Mouse (Mus musculus) hindbrain, postnatal 0 days (tissue): ENCODE measurements around the gene Thsd7b. TPM values are rescaled to one million over a fixed set of nuclear protein-coding genes. Genes with fewer than 3 reads are reported as not detected.

ENCODE experiments used
- ATAC-seq: fragments of 200-750 bp; cut with Nextera tagmentation; 2 replicates; pipeline ENCODE4 v1.8.0; 2017; ENCODE audit warnings: mild to moderate bottlenecking, moderate TSS enrichment, moderate library complexity
- DNase-seq: peaks from one replicate; pipeline ENCODE4 v3.0.0-alpha.2; 2015; ENCODE audit warnings: low spot score
- H3K27ac ChIP-seq: fragments of 300-500 bp; sonication (generic); 2 replicates; pipeline ENCODE4 v1.5.1; 2014; ENCODE audit warnings: mild to moderate bottlenecking
- H3K27me3 ChIP-seq: fragments of 300-500 bp; sonication (generic); 2 replicates; pipeline ENCODE4 v1.6.1; 2014; ENCODE audit warnings: low read length, mixed read lengths; ENCODE audit not compliant: insufficient read depth
- H3K36me3 ChIP-seq: fragments of 300-500 bp; sonication (generic); 2 replicates; pipeline ENCODE4 v1.6.1; 2014; ENCODE audit warnings: low read length, mixed read lengths; ENCODE audit not compliant: insufficient read depth
- H3K4me1 ChIP-seq: fragments of 300-500 bp; sonication (generic); 2 replicates; pipeline ENCODE4 v1.6.1; 2014; ENCODE audit warnings: antibody characterized with exemption, low read length, mixed read lengths; ENCODE audit not compliant: insufficient read depth
- H3K4me2 ChIP-seq: fragments of 300-500 bp; sonication (generic); 2 replicates; pipeline ENCODE4 v1.6.1; 2014; ENCODE audit warnings: low read depth, mild to moderate bottlenecking, low read length, moderate library complexity, mixed read lengths
- H3K4me3 ChIP-seq: fragments of 300-500 bp; sonication (generic); 2 replicates; pipeline ENCODE4 v1.5.1; 2014; ENCODE audit warnings: low read length
- H3K9ac ChIP-seq: fragments of 300-500 bp; sonication (generic); replicated peaks from 2 replicates; pipeline ENCODE4 v1.6.1; 2014; ENCODE audit warnings: mild to moderate bottlenecking, low read length, moderate library complexity, mixed read lengths
- H3K9me3 ChIP-seq: fragments of 300-500 bp; sonication (generic); 2 replicates; pipeline ENCODE4 v1.6.1; 2016; ENCODE audit warnings: low read length, mixed read lengths
- CTCF ChIP-seq: IDR thresholded peaks from 2 replicates; pipeline ENCODE4 v1.5.1; 2016; ENCODE audit warnings: antibody characterized with exemption, control low read depth, low read depth
- WGBS: fragments of 180-500 bp; shearing (Covaris S2); extraction: QIAGEN DNeasy Blood & Tissue Kit; methylation state at CpG from one replicate; pipeline ENCODE4 v1.1.7; 2014; 5-methylcytosine and 5-hydroxymethylcytosine counted together
- polyA plus RNA-seq: library from polyadenylated mRNA; unstranded; fragments of >200 nt; fragmentation: Nextera tagmentation; extraction: Ambion mirVana; gene quantifications from 2 replicates; pipeline ENCODE4 v1.2.1, GENCODE M21; 2015
- total RNA-seq: library from RNA; depleted of rRNA; stranded (reverse); fragments of >200 nt; gene quantifications from 2 replicates; pipeline ENCODE4 v1.2.3, GENCODE M21; 2014

Thsd7b gene
- total and polyA plus RNA-seq, 2 experiments from 2014 or later = 9.5 to 19.7 TPM

GRCm38 (mm10) chr1:129843416-129843815 is 570.3 kb downstream of the Thsd7b start:
- no peaks in the 10 kb centered on the region for H3K4me1 ChIP-seq
- no peak overlapping the region for H3K4me3 ChIP-seq
- no peaks in the 10 kb centered on the region for H3K9me3 ChIP-seq
- ATAC-seq = no peak
- 51% methylated on average over 2 of the region's 2 CpGs for WGBS
- H3K27me3 ChIP-seq = no peaks in the 10 kb centered on the region
- H3K4me2 ChIP-seq = no peak overlapping the region
- H3K36me3 ChIP-seq = no peaks in the 10 kb centered on the region
- DNase-seq = peak; percentile 48
- no peak overlapping the region for H3K27ac ChIP-seq
- no peak overlapping the region for H3K9ac ChIP-seq
- peak; percentile 58 for TF ChIP-seq CTCF

GRCm38 (mm10) chr1:129850007-129850564 is 577.0 kb downstream of the Thsd7b start:
- ATAC-seq (no peak), DNase-seq (no peak)
- H3K27me3 ChIP-seq = no peaks in the 10 kb centered on the region
- TF ChIP-seq CTCF = no peak
- H3K4me3 ChIP-seq = no peak overlapping the region
- 50% methylated on average over 5 of the region's 5 CpGs for WGBS
- H3K9me3 ChIP-seq = no peaks in the 10 kb centered on the region
- H3K4me1 ChIP-seq = no peaks in the 10 kb centered on the region
- no peak overlapping the region for H3K9ac ChIP-seq
- no peak overlapping the region for H3K4me2 ChIP-seq
- no peaks in the 10 kb centered on the region for H3K36me3 ChIP-seq
- no peak overlapping the region for H3K27ac ChIP-seq

- Histone ChIP-seq H3K36me3 (no peaks in the 10 kb centered on the region), H3K4me3 (no peak overlapping the region), H3K27ac (no peak overlapping the region), H3K4me1 (no peaks in the 10 kb centered on the region), H3K27me3 (no peaks in the 10 kb centered on the region), H3K9ac (no peak overlapping the region), H3K4me2 (no peak overlapping the region), H3K9me3 (no peaks in the 10 kb centered on the region)
- ATAC-seq (no peak), DNase-seq (peak; percentile 20)
- no peak for TF ChIP-seq CTCF
- 64% methylated on average over 6 of the region's 6 CpGs for WGBS
Measured at GRCm38 (mm10) chr1:129867714-129868113, 594.6 kb downstream of the Thsd7b start.

GRCm38 (mm10) chr1:129874355-129874754 is 601.3 kb downstream of the Thsd7b start:
- no peak for TF ChIP-seq CTCF
- ATAC-seq (no peak), DNase-seq (no peak)
- WGBS = 67% methylated on average over 4 of the region's 4 CpGs
- Histone ChIP-seq H3K4me2 (no peak overlapping the region), H3K4me3 (no peak overlapping the region), H3K9ac (no peak overlapping the region), H3K27ac (no peak overlapping the region), H3K36me3 (no peaks in the 10 kb centered on the region), H3K27me3 (no peaks in the 10 kb centered on the region), H3K4me1 (no peaks in the 10 kb centered on the region), H3K9me3 (no peaks in the 10 kb centered on the region)

- Histone ChIP-seq H3K36me3 (no peaks in the 10 kb centered on the region), H3K4me2 (no peak overlapping the region), H3K4me3 (no peak overlapping the region), H3K27me3 (no peaks in the 10 kb centered on the region), H3K9me3 (no peaks in the 10 kb centered on the region), H3K27ac (no peak overlapping the region), H3K9ac (no peak overlapping the region), H3K4me1 (no peaks in the 10 kb centered on the region)
- DNase-seq (peak; percentile 23), ATAC-seq (no peak)
- TF ChIP-seq CTCF = no peak
- WGBS = 42% methylated on average over 1 of the region's 1 CpGs
Measured at GRCm38 (mm10) chr1:129887861-129888260, 614.8 kb downstream of the Thsd7b start.

GRCm38 (mm10) chr1:129898121-129898520 is 625.0 kb downstream of the Thsd7b start:
- Histone ChIP-seq H3K4me1 (no peaks in the 10 kb centered on the region), H3K4me2 (no peak overlapping the region), H3K9ac (no peak overlapping the region), H3K27ac (no peak overlapping the region), H3K27me3 (no peaks in the 10 kb centered on the region), H3K9me3 (no peaks in the 10 kb centered on the region), H3K36me3 (no peaks in the 10 kb centered on the region), H3K4me3 (no peak overlapping the region)
- TF ChIP-seq CTCF = no peak
- ATAC-seq (no peak), DNase-seq (no peak)
- 72% methylated on average over 5 of the region's 5 CpGs for WGBS

GRCm38 (mm10) chr1:129915484-129915883 is 642.4 kb downstream of the Thsd7b start:
- H3K4me1 ChIP-seq = no peaks in the 10 kb centered on the region
- H3K9me3 ChIP-seq = no peaks in the 10 kb centered on the region
- H3K4me2 ChIP-seq = no peak overlapping the region
- ATAC-seq (no peak), DNase-seq (no peak)
- H3K4me3 ChIP-seq = no peak overlapping the region
- H3K36me3 ChIP-seq = no peaks in the 10 kb centered on the region
- no peak overlapping the region for H3K27ac ChIP-seq
- H3K9ac ChIP-seq = no peak overlapping the region
- H3K27me3 ChIP-seq = no peaks in the 10 kb centered on the region
- 40% methylated on average over 4 of the region's 4 CpGs for WGBS
- TF ChIP-seq CTCF = no peak
